Mouse (Mus musculus) gastrocnemius, adult 2 months (tissue): ENCODE data around the gene Olfr67. TPM values are rescaled to one million over a fixed set of nuclear protein-coding genes. Genes with fewer than 3 reads are reported as not detected.
"Not testable (repeated sequence)": the region's sequence is repeated elsewhere in the genome, so short reads cannot be mapped to it uniquely, and the experiment has no call there.

ENCODE experiments used
- DNase-seq: peaks from one replicate; pipeline ENCODE4 v3.0.0; 2022
- H3K27ac ChIP-seq: fragments of 200-600 bp; 2 replicates; pipeline ENCODE4 v1.8.1; 2022; ENCODE audit warnings: mild to moderate bottlenecking
- H3K4me3 ChIP-seq: fragments of 200-600 bp; 2 replicates; pipeline ENCODE4 v1.8.1; 2022; ENCODE audit warnings: mild to moderate bottlenecking, moderate library complexity
- CTCF ChIP-seq: fragments of 200-600 bp; IDR thresholded peaks from 2 replicates; pipeline ENCODE4 v1.8.1; 2022; ENCODE audit warnings: antibody characterized with exemption, mild to moderate bottlenecking, moderate library complexity
- intact Hi-C: fragments of 180-260 bp; cut with DNase I; formaldehyde crosslinking; loops from one replicate; pipeline ENCODE4 v1.15.1; 2025
- total RNA-seq, 2 experiments: library from RNA; stranded (reverse); gene quantifications; 2 replicates each; pipeline ENCODE4 v1.2.3; 2021

Gene Olfr67
- total RNA-seq, 2 experiments from 2014 or later = not detected

- H3K4me3 ChIP-seq = no peak overlapping the region
- intact Hi-C loops = no loop called here
- TF ChIP-seq CTCF = no peak
- no peak overlapping the region for H3K27ac ChIP-seq
- no peak for DNase-seq
Measured at GRCm38 (mm10) chr7:103810296-103810695, 18.7 kb upstream of the Olfr67 start.

- DNase-seq = no peak
- Histone ChIP-seq H3K4me3 (no peak overlapping the region), H3K27ac (no peak overlapping the region)
- intact Hi-C loops = no loop called here
- no peak for TF ChIP-seq CTCF
Measured at GRCm38 (mm10) chr7:103809801-103810155, 18.2 kb upstream of the Olfr67 start.

- TF ChIP-seq CTCF = no peak
- no peak for DNase-seq
- Histone ChIP-seq H3K27ac (no peak overlapping the region), H3K4me3 (no peak overlapping the region)
- intact Hi-C loops = no loop called here
Measured at GRCm38 (mm10) chr7:103808971-103809800, 17.6 kb upstream of the Olfr67 start.

DNA sequence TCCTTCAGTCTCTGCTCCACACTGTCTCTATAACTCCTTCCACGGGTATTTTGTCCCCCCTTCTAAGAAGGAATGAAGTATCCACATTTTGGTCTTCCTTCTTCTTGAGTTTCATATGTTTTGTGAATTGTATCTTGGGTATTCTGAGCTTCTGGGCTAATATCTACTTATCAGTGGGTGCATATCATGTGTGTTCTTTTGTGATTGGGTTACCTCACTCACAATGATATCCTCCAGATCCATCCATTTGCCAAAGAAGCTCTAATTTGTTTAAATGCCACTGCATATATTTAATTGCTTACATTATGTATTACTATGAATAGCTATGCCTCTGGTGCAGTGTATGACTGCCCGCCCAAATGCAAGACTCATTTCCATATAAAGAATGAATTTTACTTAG lies 16.5 kb upstream of the Olfr67 start:
- intact Hi-C loops, H3K27ac ChIP-seq, DNase-seq, H3K4me3 ChIP-seq: not testable (repeated sequence)

- intact Hi-C loops = no loop called here
- peak; percentile 45 for TF ChIP-seq CTCF
- Histone ChIP-seq H3K27ac (no peak overlapping the region), H3K4me3 (no peak overlapping the region)
- no peak for DNase-seq
Measured at GRCm38 (mm10) chr7:103806856-103807255, 15.2 kb upstream of the Olfr67 start.

DNA sequence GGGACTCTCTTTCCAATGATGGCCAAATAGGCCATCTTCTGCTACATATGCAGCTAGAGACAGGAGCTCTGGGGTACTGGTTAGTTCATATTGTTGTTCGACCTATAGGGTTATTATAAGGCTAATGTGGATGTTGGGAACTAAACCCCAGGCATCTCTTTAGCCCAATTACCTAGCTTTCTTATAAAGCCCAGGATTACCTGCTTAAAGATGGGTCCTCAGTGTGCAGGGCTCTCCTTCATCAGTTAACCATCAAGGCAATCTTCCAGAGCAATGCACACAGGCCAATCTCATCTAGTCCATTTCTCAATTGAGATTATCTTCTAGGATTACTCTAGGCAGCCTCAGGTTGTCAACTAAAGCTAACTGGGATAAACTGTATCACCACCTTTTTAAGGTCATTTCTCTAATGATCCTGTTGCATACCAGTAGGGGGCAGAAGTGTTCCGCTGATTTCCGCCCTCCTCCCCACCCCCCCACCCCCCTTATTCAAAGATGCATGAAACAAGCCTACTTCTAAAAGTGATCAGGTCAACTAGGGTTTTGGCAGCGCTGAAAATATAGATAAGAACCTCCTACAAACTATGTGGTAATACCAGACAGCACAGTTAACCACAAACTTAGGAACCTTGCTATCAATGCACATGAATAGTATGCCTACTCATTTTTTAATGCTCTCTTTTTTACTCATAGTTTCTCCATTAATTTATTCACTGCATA lies 1.2 kb upstream of the Olfr67 start:
- Histone ChIP-seq H3K4me3 (no peak overlapping the region), H3K27ac (no peak overlapping the region)
- no peak for DNase-seq
- intact Hi-C loops = no loop called here
- TF ChIP-seq CTCF = peak; percentile 8; the same call in 1 of the 2 replicates

GRCm38 (mm10) chr7:103779598-103779997 lies 12.0 kb downstream of the Olfr67 start, which contains the start of gene Olfr68:
TSS of gene Olfr68 (minus strand) at chr7:103779698.
- TF ChIP-seq CTCF = no peak
- DNase-seq = no peak
- Histone ChIP-seq H3K27ac (no peak within 1 kb of the TSS), H3K4me3 (no peak within 1 kb of the TSS)
- intact Hi-C loops = no loop called here

- H3K4me3 ChIP-seq, H3K27ac ChIP-seq, DNase-seq, intact Hi-C loops: not testable (repeated sequence)
Measured at GRCm38 (mm10) chr7:103777652-103778051, 14.0 kb downstream of the Olfr67 start.

- no peak within 1 kb of the TSS for H3K4me3 ChIP-seq
- no peak for TF ChIP-seq CTCF
- H3K27ac ChIP-seq = no peak within 1 kb of the TSS
- intact Hi-C loops = no loop called here
- DNase-seq = no peak
Measured at GRCm38 (mm10) chr7:103771494-103771893, 20.1 kb downstream of the Olfr67 start, which contains the start of gene Olfr69. TSS of gene Olfr69 (minus strand) at chr7:103771594.

DNA sequence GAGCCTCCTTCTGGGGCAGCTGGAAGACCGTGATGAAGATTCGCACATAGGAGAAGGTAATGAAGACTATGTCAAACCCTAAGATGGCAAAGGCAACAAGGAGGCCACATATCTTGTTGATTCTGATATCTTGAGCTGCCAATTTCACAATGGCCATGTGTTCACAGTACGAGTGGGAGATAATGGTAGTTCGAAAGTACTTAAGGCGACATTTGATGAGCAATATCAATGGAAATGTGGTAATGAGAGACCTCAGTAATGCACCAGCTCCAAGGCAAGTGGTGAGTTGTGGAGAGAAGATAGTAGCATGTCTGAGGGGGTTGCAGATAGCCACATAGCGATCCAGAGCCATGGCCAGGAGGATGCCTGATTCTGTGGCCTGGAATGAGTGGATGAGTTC lies 23.9 kb downstream of the Olfr67 start:
- H3K4me3 ChIP-seq, DNase-seq, intact Hi-C loops, H3K27ac ChIP-seq: not testable (repeated sequence)

DNA sequence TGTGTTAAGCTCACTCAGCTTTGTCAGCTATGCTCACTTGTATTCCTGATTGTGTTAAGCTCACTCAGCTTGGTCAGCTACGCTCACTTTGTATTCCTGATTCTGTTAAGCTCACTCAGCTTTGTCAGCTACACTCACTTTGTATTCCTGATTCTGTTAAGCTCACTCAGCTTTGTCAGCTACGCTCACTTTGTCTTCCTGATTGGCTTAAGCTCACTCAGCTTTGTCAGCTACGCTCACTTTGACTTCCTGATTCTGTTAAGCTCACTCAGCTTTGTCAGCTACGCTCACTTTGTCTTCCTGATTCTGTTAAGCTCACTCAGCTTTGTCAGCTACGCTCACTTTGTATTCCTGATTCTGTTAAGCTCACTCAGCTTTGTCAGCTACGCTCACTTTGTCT lies 29.4 kb downstream of the Olfr67 start:
- H3K27ac ChIP-seq, intact Hi-C loops, DNase-seq, H3K4me3 ChIP-seq: not testable (repeated sequence)

GRCm38 (mm10) chr7:103757233-103757632 lies 34.4 kb downstream of the Olfr67 start, which contains the start of gene Olfr630:
TSS of gene Olfr630 (minus strand) at chr7:103757333.
- DNase-seq = no peak
- no peak for TF ChIP-seq CTCF
- intact Hi-C loops = no loop called here
- Histone ChIP-seq H3K27ac (no peak within 1 kb of the TSS), H3K4me3 (no peak within 1 kb of the TSS)

DNA sequence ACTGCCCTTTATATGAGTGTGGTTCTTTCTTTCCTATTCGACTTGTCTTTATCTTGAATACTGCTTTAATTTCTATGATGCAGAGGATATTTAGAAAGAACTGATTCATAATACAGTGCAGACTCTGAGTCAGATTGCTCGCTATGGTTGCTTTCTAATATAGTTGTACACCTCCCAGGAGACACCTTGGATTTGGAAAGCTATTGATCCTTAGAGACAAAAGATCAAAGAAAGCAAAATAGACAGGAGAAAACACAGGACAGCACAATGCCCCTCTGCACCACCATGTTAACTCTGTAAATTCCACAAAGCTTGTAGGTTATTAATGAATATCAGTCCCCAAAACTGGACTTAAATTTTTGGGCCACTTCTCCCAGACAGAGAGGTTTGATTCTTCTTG lies 46.8 kb downstream of the Olfr67 start, which contains the start of gene Olfr629:
Olfr629 (minus strand) TSS at position 101 of the 400 bp plus-strand sequence.
- TF ChIP-seq CTCF = no peak
- DNase-seq = no peak
- intact Hi-C loops = no loop called here
- H3K4me3 ChIP-seq = no peak within 1 kb of the TSS
- H3K27ac ChIP-seq = no peak within 1 kb of the TSS

Other genes with a start within 250 kb of the Olfr67 start
- not detected for gene Olfr612, start 249.1 kb downstream of the Olfr67 start, total RNA-seq
- gene Olfr613, start 243.7 kb downstream of the Olfr67 start, total RNA-seq = not detected
- gene Olfr615, start 235.7 kb downstream of the Olfr67 start, total RNA-seq = not detected
- not detected for gene Olfr616, start 222.7 kb downstream of the Olfr67 start, total RNA-seq
- not detected for gene Olfr617, start 218.8 kb downstream of the Olfr67 start, total RNA-seq
- gene Olfr618, start 201.7 kb downstream of the Olfr67 start, total RNA-seq = not detected
- gene Olfr619, start 191.2 kb downstream of the Olfr67 start, total RNA-seq = not detected
- not detected for gene Olfr620, start 179.3 kb downstream of the Olfr67 start, total RNA-seq
- gene Olfr622, start 149.1 kb downstream of the Olfr67 start, total RNA-seq = not detected
- not detected for gene Olfr623, start 128.1 kb downstream of the Olfr67 start, total RNA-seq
- not detected for gene Olfr624, start 120.6 kb downstream of the Olfr67 start, total RNA-seq
- not detected for gene Olfr625-ps1, start 109.1 kb downstream of the Olfr67 start, total RNA-seq
- gene Olfr243, start 77.2 kb downstream of the Olfr67 start, total RNA-seq = not detected
- not detected for gene Olfr628, start 61.4 kb downstream of the Olfr67 start, total RNA-seq
- gene Olfr629, start 46.9 kb downstream of the Olfr67 start, total RNA-seq = not detected
- gene Olfr630, start 34.5 kb downstream of the Olfr67 start, total RNA-seq = not detected
- not detected for gene Olfr69, start 20.2 kb downstream of the Olfr67 start, total RNA-seq
- gene Olfr68, start 12.1 kb downstream of the Olfr67 start, total RNA-seq = not detected
- 10 to 100 TPM; 20.6 to 29.2 TPM for gene Hbb-bt, start 22.2 kb upstream of the Olfr67 start, total RNA-seq
- gene Hbb-bs, start 36.3 kb upstream of the Olfr67 start, total RNA-seq = 100 to 1,000 TPM; 210 to 301 TPM
- not detected for gene Hbb-bh2, start 48.7 kb upstream of the Olfr67 start, total RNA-seq
- not detected for gene Hbb-bh1, start 51.3 kb upstream of the Olfr67 start, total RNA-seq
- not detected for gene Hbb-y, start 61.4 kb upstream of the Olfr67 start, total RNA-seq
- gene Olfr66, start 94.4 kb upstream of the Olfr67 start, total RNA-seq = not detected
- not detected for gene Olfr64, start 102.7 kb upstream of the Olfr67 start, total RNA-seq
- gene Olfr65, start 111.7 kb upstream of the Olfr67 start, total RNA-seq = not detected
- not detected for gene Olfr631, start 137.0 kb upstream of the Olfr67 start, total RNA-seq
- gene Olfr632, start 142.5 kb upstream of the Olfr67 start, total RNA-seq = not detected
- not detected for gene Olfr633, start 152.6 kb upstream of the Olfr67 start, total RNA-seq
- gene Olfr635, start 179.3 kb upstream of the Olfr67 start, total RNA-seq = not detected
- gene Olfr638, start 206.9 kb upstream of the Olfr67 start, total RNA-seq = not detected
- under 1 TPM in 1 of 2 experiments, not detected in 1; 0.03 TPM for gene Olfr639, start 225.5 kb upstream of the Olfr67 start, total RNA-seq
- gene Olfr640, start 233.8 kb upstream of the Olfr67 start, total RNA-seq = not detected
- not detected for gene Olfr641, start 243.6 kb upstream of the Olfr67 start, total RNA-seq